In the genomic region with DNA sequence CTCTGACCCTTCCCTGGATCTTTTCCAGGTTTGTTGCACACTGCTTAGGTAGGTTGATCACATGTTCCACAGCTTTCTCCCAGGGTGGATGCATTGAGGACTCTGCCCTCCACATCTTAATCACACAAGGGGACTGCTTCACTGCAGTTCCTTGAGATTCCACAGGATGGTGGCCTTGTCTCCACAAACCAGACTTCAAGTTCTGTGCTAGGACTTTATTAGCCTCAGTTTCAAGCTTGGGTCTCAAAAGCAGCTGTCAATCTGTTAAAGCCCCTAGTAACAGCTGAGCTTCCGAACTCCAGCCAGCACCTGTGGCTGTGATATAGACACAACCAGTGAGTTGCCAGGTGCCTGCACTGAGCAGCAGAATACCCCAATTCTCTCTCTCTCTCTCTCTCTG, we compare ENCODE assay signal across 8 mouse cellular contexts.
A peak's percentile ranks its signal among the peaks of the same experiment; 100 is the strongest.
DNase-seq lines count a peak whose midpoint lies in the region; ATAC-seq and TF ChIP-seq lines count a peak whose summit lies in the region.

No protein-coding gene starts in this region.

- intact Hi-C loops in gastrocnemius, postnatal 14 days (cut with DNase I; ENCODE audit: low total_unique reads), result loop anchor here (10.0 kb wide), 1 partner anchor 353 kb away; no protein-coding TSS in a partner anchor
- intact Hi-C loops in left cerebral cortex, postnatal 25 days (cut with DNase I), result loop anchor here (1.0 to 2.0 kb wide), 2 partner anchors 212 to 345 kb away; no protein-coding TSS in a partner anchor

- H3K4me3 ChIP-seq in heart, embryonic 11.5 days (ENCODE audit: low read depth, low read length), result no peak overlapping the region
- H3K4me3 ChIP-seq in cortical plate, adult 2 months (ENCODE audit: insufficient read depth, low read length), result no peak overlapping the region
- H3K4me3 ChIP-seq in myocyte, result no peak overlapping the region

- peak; percentile 97 for TF ChIP-seq CTCF in cortical plate, adult 2 months (IDR thresholded peaks at IDR 0.05; ENCODE audit: extremely low read depth, insufficient read depth, low read length)

- no peaks in the 10 kb centered on the region for H3K79me2 ChIP-seq in myocyte (ENCODE audit: control insufficient read depth, insufficient read depth)

- no peaks in the 10 kb centered on the region for H3K36me3 ChIP-seq in heart, embryonic 11.5 days (ENCODE audit: control insufficient read depth, insufficient read depth, low read length)
- no peaks in the 10 kb centered on the region for H3K36me3 ChIP-seq in myocyte (ENCODE audit: control insufficient read depth, insufficient read depth)

- no peak overlapping the region for H3K27ac ChIP-seq in heart, embryonic 11.5 days (ENCODE audit: low read depth, low read length)
- no peak overlapping the region for H3K27ac ChIP-seq in cortical plate, adult 2 months (ENCODE audit: insufficient read depth, low read length)

- no peaks in the 10 kb centered on the region for H3K4me1 ChIP-seq in heart, embryonic 11.5 days (ENCODE audit: control insufficient read depth, insufficient read depth, low read length)
- no peaks in the 10 kb centered on the region for H3K4me1 ChIP-seq in cortical plate, adult 2 months (ENCODE audit: control insufficient read depth, insufficient read depth, low read length)

- no peak overlapping the region for H3ac ChIP-seq in myocyte (ENCODE audit: control insufficient read depth, insufficient read length)

- no peak for TF ChIP-seq POLR2A in cortical plate, adult 2 months (IDR thresholded peaks at IDR 0.05; ENCODE audit: extremely low read depth, insufficient read depth, low read length)
- TF ChIP-seq POLR2A in myocyte (IDR thresholded peaks at IDR 0.05; ENCODE audit: insufficient read length, low read depth), result no peak

- ATAC-seq in heart, embryonic 11.5 days (replicated peaks; ENCODE audit: insufficient number of reproducible peaks, low FRiP score, low TSS enrichment), result no peak

- H3K9me3 ChIP-seq in heart, embryonic 11.5 days (replicated peaks; ENCODE audit: control insufficient read depth, low read length), result no peaks in the 10 kb centered on the region

- H3K27me3 ChIP-seq in heart, embryonic 11.5 days (ENCODE audit: control insufficient read depth, insufficient read depth, low read length), result no peaks in the 10 kb centered on the region
- H3K27me3 ChIP-seq in myocyte (ENCODE audit: control insufficient read depth, insufficient read depth, insufficient read length), result no peaks in the 10 kb centered on the region

- H3K4me2 ChIP-seq in heart, embryonic 11.5 days, result no peak overlapping the region
- no peak overlapping the region for H3K4me2 ChIP-seq in myocyte (ENCODE audit: low read depth)

- DNase-seq in heart, adult 8-10 months (ENCODE audit: low spot score), result peak; percentile 22
- peak; percentile 25 for DNase-seq in gastrocnemius, postnatal 14 days
- peak; percentile 16 to 52 for DNase-seq in kidney, adult 8-10 months
- DNase-seq in left cerebral cortex, postnatal 25 days (ENCODE audit: low spot score in 2 of 2), result peak; percentile 60 to 70
- DNase-seq in thymus, postnatal 14 days, result no peak

- H3K9ac ChIP-seq in heart, embryonic 11.5 days (ENCODE audit: low read depth, low read length), result no peak overlapping the region

- WGBS in heart, embryonic 11.5 days (ENCODE audit: insufficient replicate concordance), result 20% methylated on average over 1 of the region's 1 CpGs

TF ChIP-seq in myocyte, 11 proteins besides CTCF, POLR2A, EP300 and RAD21:
- TF ChIP-seq REST (IDR thresholded peaks at IDR 0.05; ENCODE audit: insufficient read depth, insufficient read length) (no peak), MYOD1 (IDR thresholded peaks at IDR 0.05; ENCODE audit: control insufficient read depth in 1 of 3, insufficient read length in 2 of 3, low read depth in 2 of 3) (peak in 1 of 3 experiments; percentile 44), SRF (IDR thresholded peaks at IDR 0.05; ENCODE audit: control insufficient read depth, insufficient read length, low read depth) (no peak), E2F4 (IDR thresholded peaks at IDR 0.05; ENCODE audit: insufficient read depth) (no peak), POLR2AphosphoS2 (IDR thresholded peaks at IDR 0.05; ENCODE audit: insufficient read length, low read depth) (no peak), CEBPB (IDR thresholded peaks at IDR 0.05; ENCODE audit: insufficient read depth, poor library complexity, severe bottlenecking) (no peak), TCF12 (IDR thresholded peaks at IDR 0.05; ENCODE audit: insufficient read depth, poor library complexity, severe bottlenecking) (no peak), TCF3 (IDR thresholded peaks at IDR 0.05; ENCODE audit: insufficient read length, low read depth) (no peak), MYOG (IDR thresholded peaks at IDR 0.05; ENCODE audit: control insufficient read depth in 1 of 3, insufficient read depth in 1 of 3, insufficient read length in 2 of 3, low read depth in 2 of 3) (peak in 2 of 3 experiments; percentile 20 to 23), USF1 (IDR thresholded peaks at IDR 0.05; ENCODE audit: low read depth) (no peak), MAX (IDR thresholded peaks at IDR 0.05; ENCODE audit: low read depth) (no peak)
